Mouse (Mus musculus): ENCODE data around the gene Fars2.
"Not testable (repeated sequence)": the region's sequence is repeated elsewhere in the genome, so short reads cannot be mapped to it uniquely, and the experiment has no call there.

Gene Fars2

DNA sequence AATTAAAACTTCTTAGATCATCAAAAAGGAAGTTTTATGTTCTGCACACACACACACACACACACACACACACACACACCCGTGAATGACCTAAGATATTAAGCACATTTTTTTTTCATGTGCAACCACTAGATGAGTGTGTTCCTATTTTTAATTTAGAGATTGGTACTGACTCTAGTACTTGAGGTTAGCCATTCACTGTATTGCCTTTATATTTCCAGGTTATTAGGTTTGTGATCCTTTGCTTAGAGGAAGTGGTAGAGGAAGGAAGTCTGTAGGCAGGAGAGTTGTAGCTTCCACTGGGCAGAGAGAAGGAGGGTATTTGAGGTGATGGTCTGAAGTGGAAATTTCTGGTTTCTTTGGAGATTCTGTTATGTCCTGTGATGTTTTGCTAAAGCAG, 28.4 kb downstream of the Fars2 start:
- no peak for DNase-seq

GRCm38 (mm10) chr13:36149175-36149939, 32.1 kb downstream of the Fars2 start:
- DNase-seq, result peak in 1 of 2 experiments; percentile 9

DNA sequence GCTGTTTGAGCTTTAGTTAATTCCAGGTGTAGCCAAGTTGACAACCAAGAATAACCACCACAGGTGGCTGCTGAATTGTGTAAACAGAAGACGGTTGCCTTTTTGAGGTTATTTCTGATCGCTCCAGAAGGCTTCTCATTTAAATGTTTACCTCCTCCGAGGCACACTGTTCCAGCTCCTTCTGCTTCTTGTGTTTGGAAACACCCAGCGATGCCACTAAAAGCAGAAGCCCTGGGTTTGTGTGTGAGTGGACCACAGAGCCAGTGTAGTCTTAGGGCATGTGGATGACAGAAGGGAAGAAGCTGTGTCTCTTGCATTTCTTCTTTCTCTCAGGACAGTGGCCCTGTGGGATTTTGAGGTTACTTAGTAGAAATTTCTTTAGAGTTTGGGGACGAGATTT, 33.1 kb downstream of the Fars2 start:
- no peak for DNase-seq

GRCm38 (mm10) chr13:36152728-36153498, 35.7 kb downstream of the Fars2 start:
- DNase-seq, result peak; percentile 32 to 65

- DNase-seq, result peak in 1 of 2 experiments; percentile 12
These were observed 39.2 kb downstream of the Fars2 start for GRCm38 (mm10) chr13:36156340-36156931.

- DNase-seq, result no peak
These were observed 46.2 kb downstream of the Fars2 start for GRCm38 (mm10) chr13:36163411-36163810.

GRCm38 (mm10) chr13:36163898-36164297, 46.7 kb downstream of the Fars2 start:
- no peak for DNase-seq

DNA sequence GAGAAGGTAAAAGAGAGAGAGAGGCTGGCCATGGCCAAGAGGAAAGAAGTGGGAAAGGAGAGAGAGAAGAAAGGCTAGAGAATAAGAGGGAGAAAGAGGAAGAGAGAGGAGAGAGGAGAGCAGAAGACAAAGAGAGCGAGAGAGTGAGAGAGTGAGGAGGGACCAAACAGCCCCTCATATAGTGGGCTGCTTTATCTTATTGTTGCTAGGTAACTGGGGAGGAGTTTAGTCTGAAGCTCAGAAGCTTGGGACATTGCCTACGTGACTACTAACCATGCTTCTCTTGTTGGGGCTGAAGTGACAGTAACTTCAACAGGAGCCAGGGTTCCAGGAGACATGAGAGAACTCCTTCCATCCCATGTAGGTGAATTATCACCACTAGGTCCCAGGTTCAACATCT, 55.8 kb downstream of the Fars2 start:
- not testable (repeated sequence) for DNase-seq

DNA sequence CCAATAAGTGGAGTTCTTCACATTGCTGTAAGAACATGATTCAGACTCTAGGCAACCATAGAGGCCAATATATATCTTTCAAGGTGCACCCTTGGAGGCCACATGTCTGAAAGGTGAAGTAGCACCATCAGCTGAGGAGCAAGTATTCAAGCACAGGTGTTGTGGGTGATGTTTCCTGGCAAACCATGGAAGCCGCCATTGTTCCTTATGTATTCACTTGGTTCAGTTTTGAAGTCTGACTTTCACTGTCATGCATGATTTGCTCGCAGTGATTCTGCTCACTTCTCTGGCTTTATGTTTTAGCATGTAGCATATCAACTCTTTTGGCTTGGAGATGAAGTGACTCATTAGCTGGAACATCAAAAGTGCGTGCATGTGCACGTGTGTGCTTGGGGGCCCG, 56.9 kb downstream of the Fars2 start:
- no peak for DNase-seq

DNA sequence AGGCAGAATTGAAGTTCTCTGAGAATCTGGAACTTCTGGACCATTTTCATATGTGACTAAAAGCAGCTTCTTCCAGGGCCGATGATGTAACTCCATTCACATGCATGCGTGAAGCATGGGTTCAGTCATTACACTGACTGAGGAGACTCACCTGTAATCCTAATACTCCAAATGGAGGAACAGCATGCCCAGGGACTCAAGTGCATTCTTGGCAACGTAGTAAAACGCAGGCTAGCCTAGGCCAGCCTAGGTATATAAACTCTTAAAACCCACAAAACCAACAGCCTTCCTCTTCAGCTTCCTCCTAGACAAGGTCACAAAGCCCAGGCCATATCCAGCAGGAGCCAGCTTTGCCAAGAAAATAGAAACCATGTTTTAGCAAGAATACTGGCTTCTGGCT, 57.6 kb downstream of the Fars2 start:
- DNase-seq, result peak; percentile 70 to 77

DNA sequence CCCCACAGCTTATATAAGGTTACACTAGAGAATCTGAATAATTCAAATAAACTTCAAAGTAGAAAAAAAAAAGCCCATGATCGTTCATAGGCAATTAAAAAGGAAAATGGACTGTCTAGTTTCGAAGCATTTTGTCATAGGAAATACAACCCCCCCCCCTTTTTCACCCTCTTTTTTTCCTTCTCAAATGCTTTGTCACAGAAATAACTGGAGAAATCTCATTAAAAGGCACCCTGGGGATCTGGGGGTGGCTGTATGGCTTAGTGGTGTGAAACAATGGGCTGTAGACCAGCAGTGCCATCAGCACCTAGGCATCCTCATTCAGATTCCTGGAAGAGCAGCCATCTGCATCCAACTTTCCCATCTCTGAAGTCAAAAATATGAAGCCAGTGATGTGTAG, 64.0 kb downstream of the Fars2 start:
- no peak for DNase-seq

- DNase-seq, result no peak
These were observed 73.4 kb downstream of the Fars2 start for GRCm38 (mm10) chr13:36190577-36190976.

- no peak for DNase-seq
These were observed 76.4 kb downstream of the Fars2 start for GRCm38 (mm10) chr13:36193484-36194113.

- no peak for DNase-seq
These were observed 82.1 kb downstream of the Fars2 start for GRCm38 (mm10) chr13:36199288-36199687.

- DNase-seq, result no peak
These were observed 83.2 kb downstream of the Fars2 start for GRCm38 (mm10) chr13:36200453-36200852.

DNA sequence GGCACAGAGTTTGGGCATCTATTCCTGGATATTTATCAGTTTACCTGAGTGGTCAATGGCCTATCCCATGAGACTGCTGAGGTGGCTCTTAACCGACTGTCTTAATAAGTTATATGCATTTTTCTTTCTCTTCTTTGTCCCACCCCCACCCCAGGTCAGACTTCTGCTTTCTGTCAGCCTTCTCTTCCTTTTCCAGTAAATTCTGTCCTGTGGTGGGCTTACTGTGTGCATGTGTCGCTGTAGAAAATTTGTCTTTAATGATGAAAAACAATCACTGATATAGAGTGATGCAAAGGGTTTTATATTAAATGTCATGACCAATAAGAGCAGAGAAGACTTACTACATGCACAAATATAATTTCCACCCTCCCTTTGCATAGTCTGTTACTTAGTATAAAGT, 85.3 kb downstream of the Fars2 start:
- DNase-seq, result no peak

DNA sequence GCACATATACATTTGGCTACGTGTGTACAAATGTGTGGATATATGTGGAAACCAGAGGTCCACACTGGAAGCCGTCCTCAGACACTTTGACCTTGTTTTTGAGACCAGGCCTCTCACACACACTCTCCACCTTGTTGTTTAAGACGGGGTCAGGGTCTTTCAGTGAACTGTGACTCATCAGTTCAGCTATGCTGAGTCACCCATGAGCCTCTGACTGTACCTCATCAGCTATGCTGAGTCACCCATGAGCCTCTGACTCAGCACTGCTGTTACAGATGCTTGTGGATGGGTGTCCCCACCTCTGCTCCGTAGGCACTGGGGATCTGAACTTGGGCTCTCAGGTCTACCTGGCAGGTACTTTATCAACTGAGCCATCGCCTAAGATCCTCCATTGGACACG, 85.8 kb downstream of the Fars2 start:
- no peak for DNase-seq

GRCm38 (mm10) chr13:36204320-36204719, 87.1 kb downstream of the Fars2 start:
- no peak for DNase-seq

DNA sequence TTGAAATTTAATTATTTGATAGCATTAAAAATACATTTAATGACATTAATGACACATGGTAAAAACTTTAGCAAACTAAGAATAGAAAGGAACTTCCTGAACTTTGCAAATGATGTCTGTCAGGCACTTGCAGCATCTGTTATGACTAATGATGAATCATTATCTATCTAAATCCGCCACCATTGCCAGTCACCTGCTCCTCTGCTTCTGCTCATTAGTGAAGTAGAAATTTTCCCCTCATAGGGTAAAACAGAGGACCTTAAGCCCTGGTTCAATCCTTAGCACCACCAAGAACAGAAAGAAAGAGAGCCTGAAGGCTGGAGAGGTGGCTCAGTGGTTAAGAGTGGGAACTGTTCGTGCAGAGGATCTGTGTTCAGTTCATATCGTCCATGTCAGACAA, 93.8 kb downstream of the Fars2 start:
- DNase-seq, result no peak

DNA sequence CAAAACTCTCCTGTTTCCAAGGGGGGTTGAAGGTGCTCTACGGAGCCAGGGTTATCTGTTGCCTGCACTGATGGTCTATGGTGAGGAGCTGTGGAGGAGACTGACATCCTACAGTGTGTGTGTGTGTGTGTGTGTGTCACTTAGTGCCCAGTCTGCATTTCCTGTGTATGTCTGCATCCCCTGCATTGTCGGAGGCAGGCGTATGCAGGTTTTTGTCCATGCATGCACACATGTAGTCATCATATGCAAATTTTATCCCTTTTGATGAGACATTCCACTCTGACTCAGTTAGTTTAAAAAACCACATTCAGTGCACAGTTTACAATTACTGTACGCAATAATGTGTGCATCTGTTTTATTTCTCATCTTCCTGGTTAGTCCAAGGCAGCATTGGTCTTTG, 96.8 kb downstream of the Fars2 start:
- no peak for DNase-seq

DNA sequence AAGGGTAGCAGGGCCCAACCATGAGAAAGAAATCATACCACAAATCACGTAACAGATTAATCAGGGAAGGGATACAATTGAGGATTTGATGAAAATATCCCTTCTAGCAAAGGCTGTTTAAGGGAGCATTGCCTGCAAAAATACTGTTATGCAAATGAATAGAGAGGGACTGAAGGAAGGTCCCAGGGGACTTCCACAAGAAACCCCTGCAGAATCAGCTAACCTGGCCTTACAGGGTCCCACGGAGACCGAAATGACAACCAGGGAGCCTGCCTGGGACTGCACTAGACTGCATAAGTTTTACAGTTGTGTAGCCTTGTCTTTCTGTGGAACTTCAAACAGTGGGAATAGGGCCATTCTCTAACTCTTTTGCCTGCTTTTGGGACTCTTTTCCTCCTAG, 98.8 kb downstream of the Fars2 start:
- DNase-seq, result no peak

- no peak for DNase-seq
These were observed 101.1 kb downstream of the Fars2 start for GRCm38 (mm10) chr13:36218347-36218746.

DNA sequence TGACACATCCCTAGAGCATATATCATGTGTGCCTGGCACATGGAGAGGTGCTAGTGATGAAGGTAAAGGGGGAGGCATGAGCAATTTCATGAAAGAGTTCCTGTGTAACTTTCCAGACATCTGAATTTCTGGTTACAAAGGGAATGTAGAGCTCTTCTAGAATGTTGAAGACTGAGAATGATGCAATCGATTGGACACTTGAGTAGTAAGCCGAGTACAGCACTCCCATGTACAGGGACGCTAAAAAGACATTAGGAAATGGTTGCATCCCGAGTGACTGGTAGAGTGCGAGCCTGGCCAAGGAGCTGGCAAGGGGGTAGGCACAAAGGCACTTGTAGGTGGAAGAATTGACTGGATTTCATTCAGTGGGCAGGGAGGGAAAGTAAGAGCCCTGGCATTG, 102.3 kb downstream of the Fars2 start:
- DNase-seq, result peak in 1 of 2 experiments; percentile 12

Measured in lung, adult 18-20 months (tissue).